Mouse (Mus musculus): ENCODE results near the gene Tmem141. TPM values are rescaled to one million over a fixed set of nuclear protein-coding genes. Genes with fewer than 3 reads are reported as not detected.

Tmem141 gene
- 17.3 and 18.3 TPM in 2 replicates for polyA plus RNA-seq (2011; ENCODE audit: insufficient read length, low read depth, missing spikeins)

- no peak within 1 kb of the TSS for H3K27ac ChIP-seq (ENCODE audit: insufficient read depth, low read length)
- TF ChIP-seq CTCF (IDR thresholded peaks at IDR 0.05; ENCODE audit: borderline replicate concordance, insufficient read depth, low read length) (peak; percentile 73), POLR2A (IDR thresholded peaks at IDR 0.05; ENCODE audit: low read depth, low read length) (peak; percentile 86)
- H3K4me1 ChIP-seq (ENCODE audit: control insufficient read depth, insufficient read depth, low read length) = no peaks in the 10 kb centered on the region
- peak within 1 kb of the TSS; percentile 40 for H3K4me3 ChIP-seq (ENCODE audit: insufficient read depth, low read length)
Observed at GRCm38 (mm10) chr2:25621229-25622200, at the start of gene Tmem141. Gene Tmem141 (minus strand): TSS chr2:25622005.

DNA sequence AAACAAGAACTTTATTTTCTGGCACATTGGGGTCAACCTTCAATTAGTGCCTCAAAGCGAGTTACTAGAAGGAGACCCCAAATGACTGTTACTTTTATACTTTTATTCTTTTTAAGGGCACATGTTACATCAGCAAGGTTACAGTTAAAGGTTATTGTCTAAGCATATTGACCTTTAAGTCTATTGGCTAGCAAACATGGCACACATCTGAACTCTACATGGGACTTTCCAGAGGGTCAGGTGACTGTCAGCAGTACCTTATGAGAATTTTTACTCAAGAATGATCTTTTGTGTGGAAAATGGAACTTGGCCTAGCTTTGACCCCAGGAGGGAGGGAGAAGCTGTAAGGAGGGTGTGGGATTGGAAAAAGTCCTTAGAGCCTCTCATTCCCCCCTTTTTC lies 44.7 kb upstream of the Tmem141 start:
- Histone ChIP-seq H3K27ac (ENCODE audit: insufficient read depth, low read length) (no peak overlapping the region), H3K4me1 (ENCODE audit: control insufficient read depth, insufficient read depth, low read length) (no peaks in the 10 kb centered on the region), H3K4me3 (ENCODE audit: insufficient read depth, low read length) (no peak overlapping the region)
- no peak for TF ChIP-seq CTCF (IDR thresholded peaks at IDR 0.05; ENCODE audit: borderline replicate concordance, insufficient read depth, low read length)
- no peak for TF ChIP-seq POLR2A (IDR thresholded peaks at IDR 0.05; ENCODE audit: low read depth, low read length)

- no peak for TF ChIP-seq CTCF (IDR thresholded peaks at IDR 0.05; ENCODE audit: borderline replicate concordance, insufficient read depth, low read length)
Observed at GRCm38 (mm10) chr2:25664125-25664524, 42.3 kb upstream of the Tmem141 start.

DNA sequence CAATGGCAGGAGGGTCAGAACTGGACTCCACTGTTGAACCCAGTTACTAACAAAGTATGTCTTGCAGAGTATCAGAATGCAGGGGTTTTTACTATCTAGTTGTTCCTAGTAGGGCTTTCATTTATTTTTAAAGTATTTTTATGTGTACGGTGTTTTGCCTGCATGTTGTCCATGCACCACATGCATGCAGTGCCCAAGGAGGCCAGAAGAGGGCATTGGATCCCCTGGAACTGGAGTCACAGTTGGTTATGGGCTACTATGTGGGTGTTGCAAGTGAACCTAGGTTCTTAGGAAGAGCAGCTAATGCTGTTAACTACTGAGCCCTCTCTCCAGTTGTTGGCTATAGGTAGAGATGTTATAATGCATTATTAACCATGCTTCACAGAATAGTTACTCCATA lies 41.7 kb upstream of the Tmem141 start:
- Histone ChIP-seq H3K4me1 (ENCODE audit: control insufficient read depth, insufficient read depth, low read length) (peaks cover 7% of the 10 kb centered on the region), H3K4me3 (ENCODE audit: insufficient read depth, low read length) (no peak overlapping the region), H3K27ac (ENCODE audit: insufficient read depth, low read length) (no peak overlapping the region)
- TF ChIP-seq POLR2A (IDR thresholded peaks at IDR 0.05; ENCODE audit: low read depth, low read length) (no peak), CTCF (IDR thresholded peaks at IDR 0.05; ENCODE audit: borderline replicate concordance, insufficient read depth, low read length) (peak; percentile 52; the same call in 1 of the 2 replicates)

More at GRCm38 (mm10) chr2:25664125-25664524, 42.3 kb upstream of the Tmem141 start:
- Histone ChIP-seq H3K4me1 (ENCODE audit: control insufficient read depth, insufficient read depth, low read length) (peaks cover 7% of the 10 kb centered on the region), H3K27ac (ENCODE audit: insufficient read depth, low read length) (no peak overlapping the region), H3K4me3 (ENCODE audit: insufficient read depth, low read length) (no peak overlapping the region)

DNA sequence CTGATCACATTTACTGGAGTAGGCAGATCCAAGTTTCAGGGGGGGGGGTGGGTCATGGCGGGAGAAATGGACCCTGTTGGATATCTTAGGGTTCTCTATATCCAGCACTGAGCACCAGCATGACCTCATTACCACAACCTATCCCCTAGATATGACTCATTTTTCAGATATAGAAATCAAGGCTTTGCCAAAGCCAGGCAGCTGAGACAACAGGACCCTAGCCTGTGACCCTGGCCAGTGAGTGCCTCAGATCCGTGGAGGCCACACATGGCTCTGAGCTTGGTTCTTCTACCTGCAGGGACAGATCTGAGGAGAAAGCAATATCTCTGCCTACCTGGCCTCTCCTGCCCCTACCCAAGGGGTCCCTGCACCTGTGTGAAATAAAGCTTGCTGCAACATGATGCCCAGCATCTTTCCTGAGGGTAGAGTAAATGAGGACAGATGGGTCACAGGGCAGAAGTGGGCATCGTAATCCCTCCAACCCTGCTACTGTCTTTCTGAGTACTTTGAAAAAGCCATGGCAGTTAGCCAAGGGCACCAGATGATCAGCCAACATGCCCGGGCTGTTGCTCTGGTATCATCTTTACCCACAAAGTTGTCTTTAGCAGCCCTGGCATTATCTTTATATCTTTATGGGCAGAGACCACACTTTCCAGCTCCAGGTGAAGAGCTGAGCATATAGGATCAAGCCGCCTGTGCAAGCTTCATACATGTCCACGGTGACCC lies 39.6 kb upstream of the Tmem141 start:
- Histone ChIP-seq H3K4me3 (ENCODE audit: insufficient read depth, low read length) (no peak overlapping the region), H3K4me1 (ENCODE audit: control insufficient read depth, insufficient read depth, low read length) (peaks cover 8% of the 10 kb centered on the region), H3K27ac (ENCODE audit: insufficient read depth, low read length) (no peak overlapping the region)
- TF ChIP-seq POLR2A (IDR thresholded peaks at IDR 0.05; ENCODE audit: low read depth, low read length) (no peak), CTCF (IDR thresholded peaks at IDR 0.05; ENCODE audit: borderline replicate concordance, insufficient read depth, low read length) (no peak)

DNA sequence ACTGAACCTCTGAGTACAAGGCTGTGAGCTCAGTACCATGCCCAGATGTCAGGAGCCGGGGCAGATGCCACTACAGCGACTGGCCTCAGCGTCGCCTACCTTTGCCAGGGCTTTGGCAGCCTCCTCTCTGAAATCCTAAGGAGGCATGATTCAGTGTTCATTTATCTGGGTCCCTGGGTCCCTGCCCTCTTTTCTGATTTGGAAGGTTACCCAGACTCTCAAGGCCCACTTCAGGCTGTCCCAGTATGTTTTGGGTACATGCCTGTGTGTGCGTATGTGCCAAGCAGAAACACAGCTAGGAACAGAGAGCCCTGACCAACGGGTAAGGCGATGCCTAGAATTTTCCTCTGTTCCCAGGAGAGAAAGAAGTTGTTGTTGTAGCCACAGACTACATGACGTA lies 38.5 kb upstream of the Tmem141 start:
- Histone ChIP-seq H3K4me1 (ENCODE audit: control insufficient read depth, insufficient read depth, low read length) (peaks cover 8% of the 10 kb centered on the region), H3K4me3 (ENCODE audit: insufficient read depth, low read length) (no peak overlapping the region), H3K27ac (ENCODE audit: insufficient read depth, low read length) (no peak overlapping the region)
- TF ChIP-seq POLR2A (IDR thresholded peaks at IDR 0.05; ENCODE audit: low read depth, low read length) (no peak), CTCF (IDR thresholded peaks at IDR 0.05; ENCODE audit: borderline replicate concordance, insufficient read depth, low read length) (no peak)

GRCm38 (mm10) chr2:25657652-25658051 lies 35.8 kb upstream of the Tmem141 start, which contains the start of gene Lcn5:
Gene Lcn5 (plus strand): TSS chr2:25657952.
- TF ChIP-seq CTCF (IDR thresholded peaks at IDR 0.05; ENCODE audit: borderline replicate concordance, insufficient read depth, low read length) = no peak
- TF ChIP-seq POLR2A (IDR thresholded peaks at IDR 0.05; ENCODE audit: low read depth, low read length) = no peak

DNA sequence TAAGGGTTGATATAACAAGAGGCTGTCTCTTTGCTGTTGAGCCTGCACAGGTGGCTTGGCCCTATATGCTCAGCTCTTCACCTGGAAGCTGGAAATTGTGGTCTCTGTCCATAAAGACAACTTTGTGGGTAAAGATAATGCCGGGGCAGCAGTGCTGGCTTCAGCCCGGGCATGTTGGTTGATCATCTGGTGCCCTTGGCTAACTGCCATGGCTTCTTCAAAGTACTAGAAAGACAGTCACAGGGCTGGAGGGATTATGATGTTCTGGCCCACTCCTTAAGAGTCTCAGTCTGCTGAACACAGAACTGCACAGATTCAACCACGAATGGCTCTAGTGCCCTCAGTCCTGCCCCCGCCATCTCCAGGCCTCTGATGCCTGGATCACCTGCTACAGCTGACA lies 35.4 kb upstream of the Tmem141 start:
- Histone ChIP-seq H3K4me3 (ENCODE audit: insufficient read depth, low read length) (no peak overlapping the region), H3K27ac (ENCODE audit: insufficient read depth, low read length) (no peak overlapping the region), H3K4me1 (ENCODE audit: control insufficient read depth, insufficient read depth, low read length) (peaks cover 8% of the 10 kb centered on the region)
- TF ChIP-seq POLR2A (IDR thresholded peaks at IDR 0.05; ENCODE audit: low read depth, low read length) (no peak), CTCF (IDR thresholded peaks at IDR 0.05; ENCODE audit: borderline replicate concordance, insufficient read depth, low read length) (no peak)

More at GRCm38 (mm10) chr2:25657652-25658051, 35.8 kb upstream of the Tmem141 start, which contains the start of gene Lcn5:
- Histone ChIP-seq H3K4me3 (ENCODE audit: insufficient read depth, low read length) (no peak within 1 kb of the TSS), H3K4me1 (ENCODE audit: control insufficient read depth, insufficient read depth, low read length) (peaks cover 8% of the 10 kb centered on the region), H3K27ac (ENCODE audit: insufficient read depth, low read length) (no peak within 1 kb of the TSS)

DNA sequence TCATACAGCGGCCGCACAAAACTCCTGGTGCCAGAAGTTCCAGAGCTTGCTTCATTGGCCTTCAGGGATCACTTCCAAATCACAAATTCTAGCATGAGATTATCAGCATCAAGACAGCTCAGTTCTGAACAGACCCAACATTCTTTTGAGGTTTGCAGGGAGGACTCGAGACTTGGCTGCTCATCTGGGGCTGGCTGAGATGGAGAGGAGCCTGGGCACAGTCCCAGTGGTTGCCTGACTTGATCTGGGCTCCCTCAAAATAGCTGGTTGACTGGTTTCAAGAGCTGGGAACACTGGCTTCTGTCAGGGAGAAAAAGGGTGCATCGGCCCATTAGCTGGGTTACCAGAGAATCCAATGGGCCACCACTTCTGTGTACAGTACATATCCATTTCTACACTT lies 34.9 kb upstream of the Tmem141 start:
- H3K27ac ChIP-seq (ENCODE audit: insufficient read depth, low read length) = no peak overlapping the region
- peaks cover 8% of the 10 kb centered on the region for H3K4me1 ChIP-seq (ENCODE audit: control insufficient read depth, insufficient read depth, low read length)
- TF ChIP-seq CTCF (IDR thresholded peaks at IDR 0.05; ENCODE audit: borderline replicate concordance, insufficient read depth, low read length) = no peak
- no peak for TF ChIP-seq POLR2A (IDR thresholded peaks at IDR 0.05; ENCODE audit: low read depth, low read length)
- no peak overlapping the region for H3K4me3 ChIP-seq (ENCODE audit: insufficient read depth, low read length)

Data from embryonic fibroblast, embryonic 13.5 days (primary cell).